ENCODE assay signal across 18 mouse cellular contexts in genomic region chr5:22291409-22291808, GRCm38 (mm10). TPM values are rescaled to one million over a fixed set of nuclear protein-coding genes. Genes with fewer than 3 reads are reported as not detected.
A peak's percentile ranks its signal among the peaks of the same experiment; 100 is the strongest.
DNase-seq lines count a peak whose midpoint lies in the region; ATAC-seq lines count a peak whose summit lies in the region.
"Had no signal": no experiment of that assay in that cellular context is flagged by ENCODE, and none has a peak within 500 bp of the region (broad histone marks: within the 10 kb centered on the region; RNA-seq: fewer than 3 reads in every experiment).

No protein-coding gene starts in this region.

- DNase-seq in cerebellum, postnatal 10 days: peak; percentile 56 to 64
- peak; percentile 21 for DNase-seq in left cerebral cortex, postnatal 4 days
- DNase-seq in left cerebral cortex, postnatal 10 days (ENCODE audit: extremely low spot score in 1 of 2, low spot score in 2 of 2): no peak
- DNase-seq in Muller cell, postnatal 12 days (ENCODE audit: inconsistent ontology term): peak; percentile 73
- DNase-seq: adrenal gland, adult 2 months; adrenal gland, postnatal 10 days; adrenal gland, postnatal 25 days; B cell, adult 2 months; cerebellum, adult 11 months; cerebellum, adult 8-10 months; cerebellum, adult 9-11 months; cerebellum, postnatal 36 days; forebrain, postnatal 0 days had no signal

- ATAC-seq in cerebellum, adult (ENCODE audit: insufficient number of reproducible peaks, low FRiP score, low TSS enrichment): no peak
- no peak for ATAC-seq in megakaryocyte progenitor cell, adult 5-6 weeks (replicated peaks; ENCODE audit: poor library complexity)
- ATAC-seq: CD4-positive, CD25-positive, alpha-beta regulatory T cell, adult 4 months; forebrain, embryonic 13.5 days; forebrain, embryonic 15.5 days; forebrain, postnatal 0 days had no signal

- intact Hi-C loops in left cerebral cortex, postnatal 4 days (cut with DNase I): no loop called here
- intact Hi-C loops in left cerebral cortex, postnatal 10 days (cut with DNase I): no loop called here

RNA-seq across cellular contexts. Expression of gene Reln, which starts 53.1 kb away (rescaled TPM):
- total RNA-seq in left cerebral cortex, postnatal 4 days (2021): 100 to 1,000 TPM; 170 to 177 TPM
- 100 to 1,000 TPM; 144 to 145 TPM for total RNA-seq in left cerebral cortex, postnatal 10 days (2021)
- 0.15 TPM in 1 of 2 replicates, not detected in the other for total RNA-seq in megakaryocyte progenitor cell, adult 5-6 weeks (2015)
- total RNA-seq in megakaryocyte progenitor cell, adult 5-6 weeks (2017): not detected in 2 replicates

Comparison
In these comparisons a context has a peak if more than half of its experiments do, and no peak if none do; other contexts are left out.
1. DNase-seq: peak in cerebellum, postnatal 10 days (2 of 2), left cerebral cortex, postnatal 4 days (single experiment) and Muller cell, postnatal 12 days (single experiment); none in left cerebral cortex, postnatal 10 days (0 of 2).
2. RNA of gene Reln, which starts 53.1 kb away (total RNA-seq): 170 to 177 TPM in left cerebral cortex, postnatal 4 days and 144 to 145 TPM in left cerebral cortex, postnatal 10 days; 0.15 TPM in megakaryocyte progenitor cell, adult 5-6 weeks; every median in the first group is over 100 times any median in the second.